Mouse (Mus musculus) cerebellum, adult 2 months (tissue): ENCODE data around the gene Olfr67.

Source experiments
- CTCF ChIP-seq: fragments of 200-500 bp; IDR thresholded peaks from 2 replicates; pipeline ENCODE4 v1.5.1; 2011; ENCODE audit warnings: low read depth, mild to moderate bottlenecking, control low read depth, low read length, moderate library complexity, borderline replicate concordance; ENCODE audit not compliant: insufficient read depth
- POLR2A ChIP-seq: fragments of 200-500 bp; IDR thresholded peaks from 2 replicates; pipeline ENCODE4 v1.6.1; 2011; ENCODE audit warnings: low read length, control low read depth, borderline replicate concordance; ENCODE audit not compliant: insufficient read depth

DNA sequence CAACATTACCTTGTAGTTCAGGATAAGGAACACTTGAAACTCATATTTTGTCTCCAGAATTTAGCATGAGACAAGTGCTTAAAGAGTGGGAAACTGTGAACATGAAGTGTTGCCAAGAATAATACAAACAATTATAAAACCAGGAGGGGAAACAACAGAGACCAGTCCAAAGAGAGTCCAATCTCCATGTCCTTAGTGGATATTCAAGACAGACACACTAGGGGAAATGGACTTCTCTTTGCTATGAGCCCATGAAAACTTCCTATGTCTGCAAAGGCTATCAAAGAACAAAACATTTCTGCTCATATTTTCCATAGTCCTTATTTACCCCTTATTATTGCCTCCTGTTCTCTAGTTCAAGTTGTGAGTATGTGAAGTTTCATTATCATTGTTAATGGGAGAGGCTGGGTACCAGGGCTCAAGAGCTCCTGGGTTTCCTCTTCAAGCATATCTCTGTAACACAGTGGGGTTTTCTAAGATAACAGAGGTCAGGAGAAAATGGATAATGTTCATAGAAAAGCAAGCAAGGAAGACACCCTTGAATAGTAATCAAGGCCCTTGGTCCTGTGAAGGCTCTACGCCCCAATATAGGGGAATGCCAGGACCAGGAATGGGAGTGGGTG is 19.7 kb upstream of the Olfr67 start:
- TF ChIP-seq CTCF (no peak), POLR2A (no peak)
